Mouse (Mus musculus) large intestine, adult 2 months (tissue): Measurements from ENCODE around the gene Pxk. TPM values are rescaled to one million over a fixed set of nuclear protein-coding genes. Genes with fewer than 3 reads are reported as not detected.

ENCODE experiments used
- DNase-seq: peaks from one replicate; pipeline ENCODE4 v3.0.0-alpha.2; 2012; ENCODE audit warnings: low read depth, low spot score
- WGBS: fragments of 180-500 bp; shearing (Covaris S2); methylation state at CpG from one replicate; pipeline ENCODE4 v1.1.7; 2018; 5-methylcytosine and 5-hydroxymethylcytosine counted together
- polyA plus RNA-seq: library from polyadenylated mRNA; depleted of rRNA; stranded (reverse); fragments of >200 nt; gene quantifications from 2 replicates; pipeline ENCODE4 v1.2.3, GENCODE M21; 2012; rRNA removed

The Pxk gene
- polyA plus RNA-seq, 1 experiment: 37.9 TPM

DNA sequence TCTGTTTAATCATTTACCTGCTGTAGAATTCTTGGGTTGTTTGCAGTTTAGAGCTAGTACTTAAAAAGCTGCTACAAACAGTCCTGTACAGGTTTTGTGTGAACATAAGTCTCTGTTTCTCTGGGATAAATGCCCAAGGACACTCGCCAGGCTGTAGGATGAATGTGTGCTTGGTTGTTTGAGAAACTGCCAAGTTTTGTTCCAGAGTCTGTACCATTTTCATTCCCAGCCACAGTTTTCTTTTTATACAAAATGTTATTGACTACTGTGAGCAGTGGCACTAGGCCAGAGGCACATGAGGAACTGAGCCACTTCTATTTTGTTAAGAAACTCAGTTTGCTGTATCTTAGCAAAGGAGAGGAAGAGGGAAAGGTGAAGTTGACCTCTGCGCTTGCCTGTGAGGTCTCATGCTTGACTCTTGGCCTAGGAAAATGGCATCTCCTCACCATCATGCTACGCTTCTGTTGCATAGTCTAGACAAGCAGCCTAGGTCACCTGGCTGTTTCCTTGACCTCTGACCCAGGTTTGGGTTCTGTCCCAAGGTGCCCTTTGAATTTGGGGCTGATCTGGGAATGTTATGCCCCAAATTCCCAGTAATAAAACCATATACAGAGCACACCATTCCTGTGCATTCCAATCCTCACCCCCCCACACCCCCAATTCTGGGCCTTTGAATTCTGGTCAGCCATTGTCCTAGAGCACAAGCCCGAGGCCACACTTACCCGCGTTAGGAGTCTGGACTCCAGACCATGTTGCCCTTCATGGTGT is 88.5 kb downstream of the Pxk start:
- WGBS: 68% methylated on average over 6 of the region's 6 CpGs
- no peak for DNase-seq

GRCm38 (mm10) chr14:8190556-8190955 is 92.5 kb downstream of the Pxk start:
- 95% methylated on average over 3 of the region's 3 CpGs for WGBS
- no peak for DNase-seq

DNA sequence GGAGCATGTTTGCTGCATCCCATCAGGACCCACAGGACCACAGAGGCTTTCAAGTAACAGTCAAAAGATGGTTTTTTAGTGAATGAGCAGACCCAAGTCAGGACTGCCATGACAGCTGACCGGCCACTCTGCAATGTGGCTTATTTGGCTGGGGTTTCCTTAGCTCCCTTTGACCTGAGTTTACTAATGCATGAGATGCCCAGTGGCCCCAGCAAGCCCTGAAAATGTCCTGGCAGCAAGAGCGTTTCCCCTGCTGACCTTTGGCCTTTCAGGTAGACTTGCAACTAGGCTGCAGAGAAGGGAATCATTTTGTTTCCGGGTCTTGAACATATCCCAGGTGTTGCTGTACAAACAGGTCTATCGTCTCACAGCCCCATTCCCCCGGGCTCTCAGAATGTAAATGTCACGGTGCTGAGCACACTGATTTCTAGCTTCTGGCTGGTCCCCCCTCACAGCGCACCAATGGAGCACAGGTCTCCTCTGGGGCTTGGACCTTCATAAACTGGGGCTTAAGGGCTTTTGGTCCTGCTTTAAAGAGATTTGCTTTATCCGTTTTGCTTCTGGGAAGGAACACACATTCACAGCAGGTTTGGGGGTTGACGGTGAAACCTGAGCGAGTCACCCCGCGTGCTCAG is 93.4 kb downstream of the Pxk start:
- WGBS: 58% methylated on average over 12 of the region's 12 CpGs
- DNase-seq: no peak

GRCm38 (mm10) chr14:8192727-8193126 is 94.7 kb downstream of the Pxk start:
- DNase-seq: no peak
- 92% methylated on average over 6 of the region's 6 CpGs for WGBS

GRCm38 (mm10) chr14:8200769-8201168 is 102.8 kb downstream of the Pxk start:
- 70% methylated on average over 5 of the region's 5 CpGs for WGBS

DNA sequence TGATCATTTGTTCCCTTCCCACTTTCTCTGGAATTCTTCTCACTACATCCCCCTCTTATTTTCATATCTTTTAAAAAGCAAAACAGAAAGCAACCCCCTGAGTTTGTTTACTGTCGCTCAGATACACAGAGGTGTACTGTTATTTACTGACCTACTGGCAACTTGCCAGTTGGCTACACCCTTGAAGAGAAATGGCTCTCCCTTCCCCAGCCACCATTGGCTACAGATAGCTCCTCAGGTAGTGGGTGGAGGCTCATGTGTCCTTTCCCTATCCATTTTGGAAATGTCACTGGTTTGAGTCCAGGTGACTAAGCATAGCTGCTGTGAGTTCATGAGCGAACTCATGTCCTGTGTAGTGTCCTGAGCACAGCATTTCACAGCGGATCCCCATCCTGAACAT is 103.7 kb downstream of the Pxk start:
- DNase-seq: no peak
- 56% methylated on average over 3 of the region's 3 CpGs for WGBS

More at GRCm38 (mm10) chr14:8200769-8201168, 102.8 kb downstream of the Pxk start:
- DNase-seq: no peak

- DNase-seq: no peak
- 69% methylated on average over 9 of the region's 9 CpGs for WGBS
Observed at GRCm38 (mm10) chr14:8206179-8206910, 108.3 kb downstream of the Pxk start.

GRCm38 (mm10) chr14:8207105-8207504 is 109.1 kb downstream of the Pxk start:
- DNase-seq: no peak
- WGBS: 66% methylated on average over 5 of the region's 5 CpGs

GRCm38 (mm10) chr14:8207543-8207942 is 109.5 kb downstream of the Pxk start:
- WGBS: 92% methylated on average over 5 of the region's 5 CpGs
- no peak for DNase-seq

GRCm38 (mm10) chr14:8208876-8209275 is 110.9 kb downstream of the Pxk start:
- 77% methylated on average over 3 of the region's 3 CpGs for WGBS
- no peak for DNase-seq

DNA sequence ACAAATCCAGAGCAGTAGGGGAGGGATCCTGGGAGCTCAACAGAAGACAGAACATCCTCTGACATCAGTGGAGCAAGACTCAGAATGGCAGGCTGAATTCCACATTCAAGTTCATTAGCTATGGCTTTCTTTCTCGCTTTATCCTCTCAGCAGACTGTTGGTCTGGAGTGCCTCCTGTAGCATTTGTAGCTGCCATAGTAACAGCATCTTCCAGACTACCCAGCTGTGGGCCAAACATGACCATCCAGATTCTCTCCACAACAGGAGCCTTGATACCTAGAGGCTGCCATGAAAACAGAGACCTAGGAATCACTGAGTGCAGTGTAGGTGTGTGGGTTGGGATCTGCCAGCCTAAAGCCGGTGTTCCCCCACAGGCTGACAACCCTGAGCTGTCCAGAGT is 111.9 kb downstream of the Pxk start:
- 99% methylated on average over 2 of the region's 2 CpGs for WGBS
- DNase-seq: no peak

- no peak for DNase-seq
- WGBS: 83% methylated on average over 2 of the region's 2 CpGs
Observed at GRCm38 (mm10) chr14:8212996-8213395, 115.0 kb downstream of the Pxk start.

DNA sequence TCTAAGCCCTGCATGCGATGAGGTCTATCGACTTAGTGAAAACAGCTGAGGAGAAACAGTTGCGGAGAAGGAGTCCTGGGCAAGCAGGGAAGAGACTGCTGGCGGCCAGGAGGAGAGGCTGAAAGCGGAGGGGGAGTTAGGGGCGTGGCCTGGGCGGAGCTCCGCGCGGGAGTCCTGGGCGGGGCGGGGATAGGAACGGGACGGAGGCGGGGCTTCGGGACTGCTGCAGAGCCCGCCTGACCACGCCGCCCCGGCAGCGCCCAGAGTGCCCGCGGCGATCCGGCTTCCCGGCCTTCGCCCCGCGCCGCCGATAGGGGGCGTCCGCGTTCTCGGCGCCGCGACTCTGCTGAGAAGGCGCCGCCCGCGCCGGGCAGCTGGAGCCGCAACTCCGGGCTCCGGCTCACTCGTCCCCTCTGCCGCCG is 115.8 kb downstream of the Pxk start, which contains the start of gene Kctd6:
Kctd6 (plus strand) TSS at position 338 of the 422 bp plus-strand sequence.
- DNase-seq: peak; percentile 70
- under 1% methylated on average over 38 of the region's 49 CpGs for WGBS

Other genes with a start within 250 kb of the Pxk start
- not detected in 2 replicates for gene Gm45521, start 140.9 kb upstream of the Pxk start, polyA plus RNA-seq
- gene Dnase1l3, start 103.6 kb upstream of the Pxk start, polyA plus RNA-seq: 14.3 and 17.3 TPM in 2 replicates
- gene Abhd6, start 95.3 kb upstream of the Pxk start, polyA plus RNA-seq: 51.6 and 93.8 TPM in 2 replicates
- 5.7 and 6.0 TPM in 2 replicates for gene Rpp14, start 17.8 kb upstream of the Pxk start, polyA plus RNA-seq
- gene Pdhb, start 74.8 kb downstream of the Pxk start, polyA plus RNA-seq: 49.9 and 54.7 TPM in 2 replicates
- 6.5 and 7.4 TPM in 2 replicates for gene Kctd6, start 115.9 kb downstream of the Pxk start, polyA plus RNA-seq
- gene Acox2, start 161.1 kb downstream of the Pxk start, polyA plus RNA-seq: 5.5 and 10.6 TPM in 2 replicates
- 0.58 and 1.2 TPM in 2 replicates for gene Fam107a, start 219.8 kb downstream of the Pxk start, polyA plus RNA-seq